Mouse (Mus musculus): ENCODE data around the gene Gm12216.

DNA sequence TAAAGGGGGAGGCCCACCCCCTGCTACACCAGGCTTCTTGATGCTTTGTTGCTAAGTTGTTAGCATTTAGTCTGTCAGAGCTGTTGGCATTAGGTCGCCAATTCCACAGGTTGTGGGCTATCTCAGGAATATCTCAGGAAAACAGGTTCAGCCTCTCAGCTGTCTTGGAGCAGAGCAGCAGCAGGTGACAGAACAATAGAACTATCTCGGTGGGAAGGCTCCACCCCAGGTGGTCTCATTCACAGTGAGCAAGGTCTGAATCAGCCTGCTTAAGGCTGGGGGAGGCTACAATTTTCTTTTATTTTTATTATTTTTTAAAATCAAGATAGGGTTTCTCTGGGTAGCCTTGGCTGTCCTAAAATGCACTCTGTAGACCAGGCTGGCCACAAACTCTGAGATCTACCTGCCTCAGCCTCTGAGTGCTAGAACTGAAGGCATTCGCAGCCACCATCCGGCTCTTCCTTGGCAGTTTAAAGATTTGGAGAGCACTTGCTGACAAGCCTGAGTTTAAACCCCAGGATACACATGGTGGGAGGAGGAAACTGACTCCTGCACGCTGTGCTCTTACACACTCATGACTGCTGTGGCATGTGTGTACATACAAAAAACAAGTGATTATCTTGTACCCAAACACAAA, 109.2 kb downstream of the Gm12216 start:
- TF ChIP-seq CTCF (IDR thresholded peaks at IDR 0.05; ENCODE audit: low read depth), result no peak
- no peak for TF ChIP-seq EP300 (IDR thresholded peaks at IDR 0.05; ENCODE audit: low read depth)

Data from liver, embryonic 14.5 days (tissue).